Mouse (Mus musculus) hindbrain, embryonic 15.5 days (tissue): ENCODE measurements around the gene Map3k20. TPM values are rescaled to one million over a fixed set of nuclear protein-coding genes. Genes with fewer than 3 reads are reported as not detected.

Experiments used
- ATAC-seq: fragments of 200-750 bp; cut with Nextera tagmentation; 2 replicates; pipeline ENCODE4 v1.8.0; 2017; ENCODE audit warnings: low read depth, moderate number of reproducible peaks, moderate TSS enrichment; ENCODE audit not compliant: low FRiP score
- H3K27ac ChIP-seq: fragments of 300-500 bp; sonication (generic); replicated peaks from 2 replicates; pipeline ENCODE4 v1.5.1; 2015; ENCODE audit warnings: mild to moderate bottlenecking, inconsistent platforms
- H3K27me3 ChIP-seq: fragments of 300-500 bp; sonication (generic); 2 replicates; pipeline ENCODE4 v1.6.1; 2015; ENCODE audit warnings: control low read depth, inconsistent platforms
- H3K36me3 ChIP-seq: fragments of 300-500 bp; sonication (generic); 2 replicates; pipeline ENCODE4 v1.6.1; 2015; ENCODE audit warnings: control low read depth, inconsistent platforms
- H3K4me1 ChIP-seq: fragments of 300-500 bp; sonication (generic); replicated peaks from 2 replicates; pipeline ENCODE4 v1.6.1; 2015; ENCODE audit warnings: control low read depth, inconsistent platforms
- H3K4me2 ChIP-seq: fragments of 300-500 bp; sonication (generic); 2 replicates; pipeline ENCODE4 v1.6.1; 2015; ENCODE audit warnings: moderate library complexity, mild to moderate bottlenecking, inconsistent platforms
- H3K4me3 ChIP-seq: fragments of 300-500 bp; sonication (generic); 2 replicates; pipeline ENCODE4 v1.5.1; 2015; ENCODE audit warnings: mild to moderate bottlenecking, inconsistent platforms
- H3K9ac ChIP-seq: fragments of 300-500 bp; sonication (generic); 2 replicates; pipeline ENCODE4 v1.6.1; 2015; ENCODE audit warnings: inconsistent platforms
- H3K9me3 ChIP-seq: fragments of 300-500 bp; sonication (generic); 2 replicates; pipeline ENCODE4 v1.6.1; 2016; ENCODE audit warnings: control low read depth, inconsistent platforms
- WGBS: fragments of 180-500 bp; shearing (Covaris S2); methylation state at CpG from one replicate; pipeline ENCODE4 v1.1.7; 2015; 5-methylcytosine and 5-hydroxymethylcytosine counted together
- polyA plus RNA-seq: library from polyadenylated mRNA; unstranded; fragments of >200 nt; fragmentation: Nextera tagmentation; extraction: Ambion mirVana; gene quantifications from 2 replicates; pipeline ENCODE4 v1.2.1, GENCODE M21; 2015

The Map3k20 gene
- polyA plus RNA-seq, 1 experiment from 2014 or later = 4.5 TPM

DNA sequence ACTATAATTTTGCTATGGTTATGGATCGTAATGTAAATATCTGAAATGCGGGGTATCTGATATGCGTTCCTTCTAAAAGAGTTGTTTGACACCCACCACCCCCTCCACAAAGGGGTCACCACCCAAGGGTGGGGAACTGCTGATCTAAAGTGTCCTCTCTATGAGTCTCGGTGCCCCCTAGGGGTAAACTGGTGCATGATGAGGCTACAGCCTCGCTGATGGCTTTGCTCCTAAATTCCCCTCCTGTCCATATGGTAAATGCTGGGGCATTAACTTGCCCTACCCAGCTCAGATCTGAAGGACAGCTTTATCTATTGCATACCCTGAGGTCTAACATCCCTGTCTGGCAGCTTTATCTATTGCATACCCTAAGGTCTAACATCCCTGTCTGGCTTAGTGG is 130.0 kb downstream of the Map3k20 start:
- H3K4me1 ChIP-seq = no peaks in the 10 kb centered on the region
- H3K27ac ChIP-seq = no peak overlapping the region
- ATAC-seq = no peak
- H3K36me3 ChIP-seq = no peaks in the 10 kb centered on the region
- WGBS = 90% methylated on average over 5 of the region's 5 CpGs
- H3K27me3 ChIP-seq = no peaks in the 10 kb centered on the region
- H3K9ac ChIP-seq = no peak overlapping the region
- H3K9me3 ChIP-seq = no peaks in the 10 kb centered on the region
- no peak overlapping the region for H3K4me3 ChIP-seq
- H3K4me2 ChIP-seq = no peak overlapping the region

DNA sequence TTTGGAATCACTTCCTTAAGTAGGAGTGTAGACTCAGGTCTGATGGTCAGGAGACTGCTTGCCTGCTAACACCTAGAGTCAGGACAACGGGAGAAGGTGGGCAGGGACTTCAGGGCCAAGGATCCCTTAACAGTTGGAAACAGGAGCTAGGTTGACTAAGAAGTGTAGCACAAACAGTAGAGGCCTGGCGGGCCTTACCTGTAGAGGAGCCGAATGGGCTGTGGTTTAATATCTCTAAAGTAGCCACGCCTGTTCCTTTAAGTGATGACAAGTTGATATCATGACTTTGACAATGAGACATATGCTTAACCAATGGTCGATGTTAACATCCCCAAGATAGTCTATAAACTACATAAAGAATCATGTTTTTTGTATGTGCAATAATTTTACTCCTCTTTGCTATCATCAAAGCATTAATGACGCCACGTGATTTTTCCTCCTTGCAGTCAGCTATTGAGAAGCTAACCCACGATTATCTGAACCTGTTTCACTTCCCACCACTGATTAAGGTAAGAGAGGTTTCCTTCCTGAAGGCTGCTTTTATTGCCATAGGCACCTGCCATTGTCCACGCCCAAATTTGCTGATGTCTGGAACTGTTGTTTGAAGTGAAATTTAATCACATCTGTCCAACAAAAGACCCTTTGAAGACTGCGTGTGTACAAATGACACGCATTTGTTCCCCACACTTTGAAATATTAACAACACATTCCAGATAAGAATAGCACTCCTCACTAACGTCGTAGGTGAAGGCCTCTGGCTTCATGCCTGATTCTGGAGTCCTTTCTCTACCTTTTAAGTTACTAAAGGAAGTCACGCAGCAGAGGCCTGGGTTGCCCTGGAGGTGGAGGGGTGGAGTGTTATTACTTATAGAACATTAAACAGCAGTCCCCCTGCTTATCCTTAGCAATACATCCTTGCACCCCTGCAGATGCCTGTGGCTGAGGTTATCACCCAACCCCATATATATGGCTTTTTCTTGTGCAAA is 131.0 kb downstream of the Map3k20 start:
- H3K9me3 ChIP-seq = no peaks in the 10 kb centered on the region
- WGBS = 82% methylated on average over 14 of the region's 14 CpGs
- H3K27me3 ChIP-seq = no peaks in the 10 kb centered on the region

DNA sequence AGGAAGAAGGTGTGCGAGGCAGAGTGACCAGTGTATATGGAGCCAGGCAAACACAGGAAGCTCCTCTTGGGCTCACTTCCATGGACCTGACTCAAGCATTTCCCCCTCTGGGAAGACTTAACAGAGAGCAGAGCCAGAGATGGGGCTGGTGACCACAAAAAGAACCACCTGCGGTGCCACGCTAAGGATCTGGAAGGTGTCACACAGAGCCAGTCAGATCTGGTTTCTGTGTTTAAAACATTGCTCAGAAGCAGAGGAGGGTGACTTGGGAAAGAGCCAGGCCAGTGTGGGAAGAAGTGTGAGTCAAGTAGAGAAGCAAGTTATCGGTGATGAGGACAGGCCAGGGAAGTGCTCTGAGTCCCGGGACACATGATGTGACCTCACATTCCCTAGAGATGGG is 135.1 kb downstream of the Map3k20 start:
- peaks cover 4% of the 10 kb centered on the region; the same call in 1 of the 2 replicates for H3K4me1 ChIP-seq
- H3K9me3 ChIP-seq = no peaks in the 10 kb centered on the region
- H3K9ac ChIP-seq = no peak overlapping the region
- ATAC-seq = no peak
- 90% methylated on average over 5 of the region's 5 CpGs for WGBS
- H3K27ac ChIP-seq = no peak overlapping the region
- no peaks in the 10 kb centered on the region for H3K27me3 ChIP-seq
- H3K36me3 ChIP-seq = no peaks in the 10 kb centered on the region
- H3K4me2 ChIP-seq = no peak overlapping the region
- H3K4me3 ChIP-seq = no peak overlapping the region

More for the DNA sequence above, 131.0 kb downstream of the Map3k20 start:
- H3K36me3 ChIP-seq = no peaks in the 10 kb centered on the region
- H3K27ac ChIP-seq = no peak overlapping the region
- ATAC-seq = no peak
- H3K9ac ChIP-seq = no peak overlapping the region
- no peaks in the 10 kb centered on the region for H3K4me1 ChIP-seq
- H3K4me3 ChIP-seq = no peak overlapping the region
- H3K4me2 ChIP-seq = no peak overlapping the region

DNA sequence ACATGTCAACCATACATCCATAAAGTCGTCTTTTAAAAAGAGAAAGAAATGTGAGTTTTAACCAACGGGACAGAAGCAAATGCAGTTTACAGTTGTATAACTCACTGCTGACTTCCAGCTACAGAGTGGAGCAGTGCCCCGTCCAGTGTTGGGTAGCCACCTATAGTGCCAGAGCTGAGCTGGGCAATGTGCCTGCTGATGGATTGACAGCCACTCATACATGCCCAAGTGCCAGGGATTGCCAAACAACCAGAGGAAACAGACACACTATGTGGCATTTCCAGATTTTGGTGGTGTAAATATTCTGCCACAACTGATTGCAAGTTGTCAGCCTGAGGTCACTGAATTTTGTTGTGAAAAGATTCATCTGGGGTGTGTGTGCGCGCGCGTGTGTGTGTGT is 139.2 kb downstream of the Map3k20 start:
- Histone ChIP-seq H3K9ac (no peak overlapping the region), H3K4me2 (no peak overlapping the region), H3K27me3 (no peaks in the 10 kb centered on the region), H3K36me3 (no peaks in the 10 kb centered on the region), H3K27ac (no peak overlapping the region), H3K9me3 (no peaks in the 10 kb centered on the region), H3K4me3 (no peak overlapping the region), H3K4me1 (peaks cover 22% of the 10 kb centered on the region)
- ATAC-seq = no peak
- WGBS = 83% methylated on average over 7 of the region's 7 CpGs

DNA sequence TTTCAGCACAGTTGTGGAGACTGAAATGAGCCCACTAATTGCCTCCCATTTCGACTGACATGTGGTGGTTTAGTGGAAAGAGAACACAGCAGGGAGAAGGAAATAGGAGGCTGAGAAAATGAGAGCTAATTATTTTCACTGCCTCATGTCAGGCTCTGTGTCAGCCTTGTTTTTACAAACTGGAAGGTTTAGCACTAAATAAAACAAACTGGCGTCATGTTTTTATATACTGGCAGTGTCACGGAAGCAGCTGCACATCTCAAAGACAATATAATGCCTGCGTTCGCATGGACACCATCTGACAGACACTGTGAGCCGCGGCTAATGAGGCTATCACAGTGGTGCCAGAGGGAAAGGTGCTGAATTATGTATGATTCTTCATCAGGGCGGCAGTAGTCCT is 141.3 kb downstream of the Map3k20 start:
- peaks cover 22% of the 10 kb centered on the region for H3K4me1 ChIP-seq
- H3K4me2 ChIP-seq = peak overlapping the region; percentile 53
- no peak overlapping the region for H3K9ac ChIP-seq
- no peaks in the 10 kb centered on the region for H3K9me3 ChIP-seq
- no peaks in the 10 kb centered on the region for H3K27me3 ChIP-seq
- H3K36me3 ChIP-seq = no peaks in the 10 kb centered on the region
- peak; percentile 92 for ATAC-seq
- 7% methylated on average over 8 of the region's 8 CpGs for WGBS
- peak overlapping the region; percentile 15 for H3K4me3 ChIP-seq
- H3K27ac ChIP-seq = peak overlapping the region; percentile 72

DNA sequence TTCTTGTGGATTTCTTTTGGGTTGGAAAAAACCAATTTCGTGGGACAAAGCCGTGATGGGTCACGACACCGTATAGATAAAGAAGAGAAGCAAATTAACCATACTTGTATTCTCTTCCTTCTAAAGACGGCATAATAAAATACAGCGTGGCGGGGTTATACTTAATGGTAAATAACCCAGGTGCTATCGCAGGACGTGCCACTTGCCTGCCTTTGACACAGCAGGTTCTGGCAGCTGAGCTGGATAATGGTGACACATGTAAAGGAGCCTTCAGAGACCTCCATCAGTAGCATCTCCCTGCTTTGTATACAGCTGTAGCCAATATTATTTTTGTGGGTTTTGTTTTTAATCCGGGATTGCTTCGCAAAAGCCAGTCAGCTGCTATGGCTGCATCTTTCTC is 141.9 kb downstream of the Map3k20 start:
- peak; percentile 32; the same call in 1 of the 2 replicates for ATAC-seq
- Histone ChIP-seq H3K4me1 (peaks cover 22% of the 10 kb centered on the region), H3K27me3 (no peaks in the 10 kb centered on the region), H3K4me2 (peak overlapping the region; percentile 53), H3K4me3 (peak overlapping the region; percentile 15), H3K9ac (no peak overlapping the region), H3K9me3 (no peaks in the 10 kb centered on the region), H3K36me3 (no peaks in the 10 kb centered on the region), H3K27ac (peak overlapping the region; percentile 72)
- WGBS = 26% methylated on average over 11 of the region's 11 CpGs

DNA sequence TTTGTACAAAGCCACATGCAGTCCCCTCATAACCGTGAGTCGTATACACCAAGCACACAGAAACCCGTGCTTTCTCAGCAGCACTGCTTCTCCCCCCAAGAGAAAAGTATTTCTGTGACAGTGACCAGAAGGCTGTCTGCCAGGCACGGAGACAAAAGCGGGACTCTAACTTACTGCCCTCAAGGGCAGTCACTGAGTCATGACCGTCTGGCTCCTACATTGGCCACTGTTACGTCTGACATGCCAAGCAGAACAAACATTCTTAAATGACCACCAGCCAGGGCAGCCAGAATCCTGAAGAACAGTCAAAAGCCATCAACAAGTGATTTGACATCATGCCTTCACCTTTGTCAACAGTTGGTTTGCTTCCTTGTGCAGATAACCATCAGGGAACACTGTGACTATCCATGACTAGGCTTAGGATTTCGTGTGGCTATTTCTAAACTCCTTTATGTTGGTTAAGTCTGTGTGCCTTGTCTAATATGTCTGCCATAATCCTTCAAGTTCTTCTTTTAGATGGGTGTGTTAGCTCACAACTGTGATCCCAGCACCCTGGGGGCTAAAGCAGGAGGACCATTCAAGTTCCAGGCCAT is 153.6 kb downstream of the Map3k20 start:
- ATAC-seq = no peak
- 77% methylated on average over 8 of the region's 8 CpGs for WGBS

DNA sequence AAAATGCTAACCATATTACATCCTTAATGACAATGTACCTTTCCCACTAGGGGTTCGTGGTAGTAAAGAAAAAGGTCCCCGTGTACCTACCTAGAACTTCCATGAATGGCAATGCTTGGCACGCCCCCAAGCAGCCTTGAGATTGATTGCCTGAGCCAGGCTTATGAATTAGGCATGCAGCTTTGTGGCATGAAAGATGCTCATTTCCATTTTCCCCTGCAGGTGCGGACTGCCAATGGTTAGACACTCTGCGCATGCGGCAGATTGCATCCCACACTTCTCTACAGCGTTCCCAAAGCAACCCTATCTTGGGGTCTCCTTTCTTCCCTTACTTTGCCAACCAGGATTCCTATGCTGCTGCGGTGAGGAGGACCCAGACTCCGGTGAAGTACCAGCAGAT is 155.6 kb downstream of the Map3k20 start:
- H3K27me3 ChIP-seq = no peaks in the 10 kb centered on the region
- no peak overlapping the region for H3K27ac ChIP-seq
- H3K4me2 ChIP-seq = no peak overlapping the region
- 58% methylated on average over 9 of the region's 9 CpGs for WGBS
- no peaks in the 10 kb centered on the region for H3K9me3 ChIP-seq
- H3K36me3 ChIP-seq = no peaks in the 10 kb centered on the region
- H3K4me3 ChIP-seq = no peak overlapping the region
- no peak overlapping the region for H3K9ac ChIP-seq
- ATAC-seq = no peak
- H3K4me1 ChIP-seq = no peaks in the 10 kb centered on the region

More for the DNA sequence above, 153.6 kb downstream of the Map3k20 start:
- Histone ChIP-seq H3K9me3 (no peaks in the 10 kb centered on the region), H3K4me3 (no peak overlapping the region), H3K4me1 (no peaks in the 10 kb centered on the region), H3K4me2 (no peak overlapping the region), H3K9ac (no peak overlapping the region), H3K36me3 (no peaks in the 10 kb centered on the region), H3K27ac (no peak overlapping the region), H3K27me3 (no peaks in the 10 kb centered on the region)

DNA sequence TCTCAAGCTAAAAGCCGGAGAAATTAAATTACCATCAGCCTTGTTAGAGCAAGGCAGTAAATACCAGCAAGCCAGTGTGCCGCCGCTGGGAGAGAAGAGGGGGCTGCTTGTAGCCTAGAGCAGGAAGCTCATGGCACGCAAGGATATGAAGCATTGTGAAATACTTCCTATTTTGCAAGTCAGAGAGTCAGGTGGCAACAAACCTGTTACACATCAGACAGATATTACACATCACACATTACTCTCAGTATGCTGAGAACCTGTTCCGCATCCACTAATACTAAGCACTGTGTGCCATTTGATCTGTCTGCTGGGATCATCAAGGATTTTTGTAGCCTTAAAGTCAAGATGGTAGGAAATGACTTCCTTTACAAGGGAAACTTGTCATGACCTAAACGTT is 157.4 kb downstream of the Map3k20 start:
- Histone ChIP-seq H3K27me3 (no peaks in the 10 kb centered on the region), H3K9me3 (no peaks in the 10 kb centered on the region), H3K4me2 (no peak overlapping the region), H3K9ac (no peak overlapping the region), H3K36me3 (no peaks in the 10 kb centered on the region), H3K27ac (no peak overlapping the region), H3K4me1 (no peaks in the 10 kb centered on the region), H3K4me3 (no peak overlapping the region)
- ATAC-seq = no peak
- 86% methylated on average over 6 of the region's 6 CpGs for whole genome bisulfite sequencing

DNA sequence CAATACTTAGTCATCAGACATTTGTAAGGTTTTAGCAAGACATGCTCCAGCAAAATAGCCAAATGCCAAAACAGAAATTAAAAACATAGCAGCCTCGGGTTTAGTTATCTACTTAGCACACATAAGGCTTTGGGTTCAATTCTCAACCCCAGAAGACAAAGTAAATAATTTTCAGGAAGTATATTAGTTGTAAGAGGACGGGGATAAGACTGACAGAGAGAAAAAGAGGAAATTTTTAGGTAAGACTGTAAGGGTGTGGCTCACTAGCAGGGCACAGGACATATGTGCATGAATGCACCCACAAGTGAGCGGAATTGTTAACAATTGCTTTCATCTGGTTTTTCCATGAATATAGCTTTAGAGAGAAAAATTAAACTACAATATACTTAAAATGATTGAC is 158.5 kb downstream of the Map3k20 start:
- Histone ChIP-seq H3K4me1 (no peaks in the 10 kb centered on the region), H3K4me2 (no peak overlapping the region), H3K4me3 (no peak overlapping the region), H3K27me3 (no peaks in the 10 kb centered on the region), H3K9ac (no peak overlapping the region), H3K27ac (no peak overlapping the region), H3K36me3 (no peaks in the 10 kb centered on the region), H3K9me3 (no peaks in the 10 kb centered on the region)
- 90% methylated on average over 3 of the region's 3 CpGs for WGBS
- ATAC-seq = no peak

DNA sequence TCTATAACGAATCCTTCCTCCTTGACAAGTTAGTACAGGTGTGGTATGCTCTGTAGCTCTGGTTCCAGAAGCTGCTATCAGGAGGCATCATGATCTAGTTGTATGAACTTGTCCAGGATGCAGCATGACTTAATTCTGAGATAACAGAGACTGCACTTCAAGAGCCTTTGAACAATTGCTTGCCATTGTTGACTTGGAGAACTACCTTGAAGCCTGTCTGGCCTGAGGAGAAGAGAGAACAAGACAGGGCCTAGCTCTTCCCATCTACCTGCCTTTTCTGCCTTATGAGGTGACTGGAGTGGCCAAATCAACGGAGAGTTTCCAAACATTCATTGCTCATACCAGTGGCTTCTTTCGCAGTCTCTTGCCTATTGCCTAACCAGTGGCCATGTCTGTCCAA is 160.7 kb downstream of the Map3k20 start:
- Histone ChIP-seq H3K27me3 (no peaks in the 10 kb centered on the region), H3K4me3 (no peak overlapping the region), H3K27ac (no peak overlapping the region), H3K9ac (no peak overlapping the region), H3K9me3 (no peaks in the 10 kb centered on the region), H3K4me1 (no peaks in the 10 kb centered on the region), H3K4me2 (no peak overlapping the region), H3K36me3 (no peaks in the 10 kb centered on the region)
- WGBS = 94% methylated on average over 3 of the region's 3 CpGs
- no peak for ATAC-seq

DNA sequence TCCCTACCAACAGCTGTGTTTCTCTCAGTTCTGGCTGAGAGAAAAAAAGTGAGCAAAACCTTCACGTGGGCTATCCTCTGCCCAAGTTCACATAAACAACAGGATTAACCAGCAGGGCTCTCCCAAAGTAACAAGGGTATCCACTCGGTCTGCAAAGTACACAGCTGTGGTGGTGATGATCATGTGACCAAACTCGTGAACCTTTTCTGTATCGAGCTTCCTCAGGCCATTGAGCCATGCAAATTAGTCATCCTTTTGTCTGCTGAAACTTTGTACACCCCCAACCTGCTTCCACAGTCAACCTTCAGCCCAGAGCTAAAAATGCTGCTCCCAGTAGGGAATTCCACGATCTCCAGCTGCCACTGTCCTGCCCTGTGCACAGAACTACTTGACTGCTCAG is 161.2 kb downstream of the Map3k20 start:
- Histone ChIP-seq H3K27me3 (no peaks in the 10 kb centered on the region), H3K4me1 (no peaks in the 10 kb centered on the region), H3K4me2 (no peak overlapping the region), H3K27ac (no peak overlapping the region), H3K9ac (no peak overlapping the region), H3K9me3 (no peaks in the 10 kb centered on the region), H3K36me3 (no peaks in the 10 kb centered on the region), H3K4me3 (no peak overlapping the region)
- no peak for ATAC-seq
- WGBS = 23% methylated on average over 5 of the region's 5 CpGs
